Mouse (Mus musculus): Measurements from ENCODE around the gene Katnb1. TPM values are rescaled to one million over a fixed set of nuclear protein-coding genes. Genes with fewer than 3 reads are reported as not detected.
A peak's percentile ranks its signal among the peaks of the same experiment; 100 is the strongest.

Katnb1 gene
- total RNA-seq, 2 experiments from 2014 or later = 5.4 to 7.5 TPM

- intact Hi-C loops (cut with DNase I; ENCODE audit: low total_unique reads) = no loop called here
- no peak for DNase-seq
Measured at GRCm38 (mm10) chr8:95079305-95079704, 1.7 kb upstream of the Katnb1 start.

- intact Hi-C loops (cut with DNase I; ENCODE audit: low total_unique reads) = no loop called here
Measured at GRCm38 (mm10) chr8:95081650-95082049, 664 bp downstream of the Katnb1 start.

DNA sequence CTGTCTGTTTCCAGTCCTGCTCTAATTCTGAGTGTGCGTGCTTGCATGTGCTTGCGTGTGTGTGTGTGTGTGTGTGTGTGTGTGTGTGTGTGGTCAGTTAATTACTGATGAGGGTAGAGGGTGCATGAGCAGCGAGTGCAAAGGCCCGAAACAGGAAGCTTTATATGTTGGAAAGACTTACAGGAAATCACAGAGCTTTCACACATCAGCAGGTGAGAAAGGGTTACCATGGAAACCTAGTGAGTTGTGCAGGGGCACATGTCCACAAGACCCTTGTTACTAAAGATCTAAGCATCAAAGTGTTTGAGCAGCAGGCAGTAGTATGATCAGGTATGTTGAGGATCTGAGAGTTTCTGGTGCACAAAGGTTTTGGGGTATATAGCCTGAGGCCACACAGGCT lies 3.3 kb downstream of the Katnb1 start:
- intact Hi-C loops (cut with DNase I; ENCODE audit: low total_unique reads) = no loop called here
- DNase-seq = no peak

More at GRCm38 (mm10) chr8:95081650-95082049, 664 bp downstream of the Katnb1 start:
- DNase-seq = no peak

DNA sequence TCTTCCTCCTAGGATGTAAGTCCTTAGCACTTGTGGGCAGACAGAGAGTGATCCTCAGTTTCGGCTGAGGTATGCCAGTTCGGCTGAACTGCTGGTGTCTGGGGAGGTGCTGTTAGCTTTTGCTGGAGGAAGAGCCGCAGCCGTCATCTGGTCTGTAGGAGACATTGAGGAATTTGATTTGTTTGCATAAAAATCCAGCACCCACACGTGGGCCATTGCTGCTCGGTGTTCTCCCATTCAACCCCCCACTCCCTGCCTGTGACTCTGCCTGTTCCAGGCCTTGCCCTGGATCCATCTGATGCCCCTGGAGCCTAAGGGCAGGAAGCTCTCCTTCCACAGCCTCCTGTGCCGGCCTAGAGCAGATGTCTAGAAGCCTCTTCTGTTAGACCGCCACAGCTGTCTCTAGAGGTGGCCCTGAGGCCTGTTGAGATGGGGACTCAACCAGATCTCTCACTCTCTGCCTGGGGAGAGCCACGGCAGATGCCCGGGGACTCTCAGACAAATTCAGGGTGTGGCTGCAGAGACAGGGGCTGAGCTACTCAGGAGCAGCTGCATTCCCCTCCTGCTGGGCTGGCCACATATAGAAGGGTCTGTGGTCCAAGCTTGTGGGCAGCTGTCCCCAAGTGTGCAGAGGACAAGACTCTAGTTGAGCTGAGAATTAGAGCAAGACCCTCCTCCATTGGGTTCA lies 3.9 kb downstream of the Katnb1 start:
- intact Hi-C loops (cut with DNase I; ENCODE audit: low total_unique reads) = no loop called here
- DNase-seq = no peak

- DNase-seq = no peak
- intact Hi-C loops (cut with DNase I; ENCODE audit: low total_unique reads) = no loop called here
Measured at GRCm38 (mm10) chr8:95085432-95086141, 4.6 kb downstream of the Katnb1 start.

GRCm38 (mm10) chr8:95093574-95093973 lies 12.6 kb downstream of the Katnb1 start:
- intact Hi-C loops (cut with DNase I; ENCODE audit: low total_unique reads) = loop anchor here (10.0 kb wide), 1 partner anchor 149 kb away; no protein-coding TSS in a partner anchor

GRCm38 (mm10) chr8:95099009-95099408 lies 18.0 kb downstream of the Katnb1 start:
- peak; percentile 74 for DNase-seq
- intact Hi-C loops (cut with DNase I; ENCODE audit: low total_unique reads) = loop anchor here (10.0 kb wide), 1 partner anchor 154 kb away; no protein-coding TSS in a partner anchor

More at GRCm38 (mm10) chr8:95093574-95093973, 12.6 kb downstream of the Katnb1 start:
- no peak for DNase-seq

DNA sequence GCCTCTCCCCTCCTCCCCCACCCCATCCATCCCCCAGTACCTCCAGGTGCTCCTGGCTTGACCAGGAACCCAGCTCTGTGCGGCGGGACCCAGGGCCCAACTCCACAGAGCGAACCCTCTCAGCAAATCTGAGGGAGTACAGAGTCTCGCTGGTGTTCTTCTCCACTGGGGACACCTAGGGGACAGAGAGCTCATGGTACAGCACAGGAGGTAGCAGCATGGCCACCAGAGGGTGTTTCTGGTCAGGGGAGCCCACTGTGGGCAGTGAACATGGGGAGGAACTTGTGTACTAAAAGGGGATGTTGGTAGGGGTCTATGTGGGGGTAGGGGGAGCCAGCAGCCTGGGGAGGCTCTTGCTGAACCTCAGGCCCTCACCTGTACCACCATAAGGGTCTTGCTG lies 21.0 kb downstream of the Katnb1 start:
- no peak for DNase-seq
- intact Hi-C loops (cut with DNase I; ENCODE audit: low total_unique reads) = loop anchor here (10.0 kb wide), 1 partner anchor 103 kb away; the partner anchor contains the start of gene Kifc3

DNA sequence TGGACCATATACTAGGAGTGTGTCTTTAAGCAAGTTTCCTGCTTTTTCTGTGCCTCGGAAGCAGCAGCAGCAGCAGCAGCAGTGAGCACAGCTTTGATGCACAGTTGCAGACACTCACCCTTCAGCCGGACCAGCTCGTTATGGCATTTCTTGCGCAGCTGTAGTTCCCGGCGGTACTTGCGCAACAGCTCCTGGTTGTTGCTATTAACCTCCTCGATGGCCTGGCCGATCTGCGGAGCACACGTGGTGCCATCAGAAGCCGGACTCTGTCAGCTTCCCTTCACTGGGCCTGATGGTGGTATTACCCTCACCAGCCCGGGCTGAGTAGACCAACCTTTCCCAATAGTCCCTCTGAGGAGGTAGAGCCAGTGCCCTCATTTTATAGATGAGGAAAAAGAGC lies 26.3 kb downstream of the Katnb1 start:
- no peak for DNase-seq
- intact Hi-C loops (cut with DNase I; ENCODE audit: low total_unique reads) = loop anchor here (10.0 kb wide), 1 partner anchor 97 kb away; the partner anchor contains the start of gene Kifc3

DNA sequence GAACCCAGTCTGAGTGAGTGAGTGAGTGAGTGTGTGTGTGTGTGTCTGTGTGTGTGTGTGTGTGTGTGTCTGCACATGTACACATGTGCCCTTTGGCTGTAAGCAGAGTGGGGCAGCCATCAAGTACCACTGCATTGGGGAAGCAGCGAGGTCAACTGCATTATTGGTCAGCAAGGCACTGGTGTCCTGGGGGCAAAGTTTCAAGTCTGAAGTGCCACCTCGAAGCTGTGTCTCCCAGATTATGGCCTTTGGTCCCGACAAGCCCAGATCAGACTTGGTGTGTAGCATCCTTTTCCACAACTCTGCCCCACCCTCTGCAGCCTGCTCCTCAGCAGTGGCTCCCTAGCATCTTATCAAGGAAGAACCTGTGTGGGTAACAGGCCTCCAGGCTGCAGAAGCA lies 31.6 kb downstream of the Katnb1 start:
- intact Hi-C loops (cut with DNase I; ENCODE audit: low total_unique reads) = no loop called here
- no peak for DNase-seq

- intact Hi-C loops (cut with DNase I; ENCODE audit: low total_unique reads) = no loop called here
- no peak for DNase-seq
Measured at GRCm38 (mm10) chr8:95113108-95113507, 32.1 kb downstream of the Katnb1 start.

DNA sequence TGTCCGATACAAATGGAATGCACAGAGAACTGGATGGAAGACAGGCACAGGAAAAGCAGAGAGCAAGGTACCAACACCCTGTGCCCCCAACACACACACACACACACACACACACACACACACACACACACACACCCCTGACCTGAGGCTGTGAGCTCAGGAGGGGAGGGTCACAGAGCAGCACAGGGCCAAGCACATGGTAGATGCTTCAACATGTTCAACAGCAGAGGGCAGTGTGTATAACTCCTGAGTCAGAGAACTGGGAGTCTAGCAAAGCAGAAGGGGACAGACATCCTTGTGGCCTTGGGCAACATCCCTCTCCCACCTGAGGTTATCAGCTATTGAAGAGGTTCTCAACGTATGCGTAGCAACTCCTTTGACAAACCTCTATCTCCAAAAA lies 32.8 kb downstream of the Katnb1 start:
- intact Hi-C loops (cut with DNase I; ENCODE audit: low total_unique reads) = no loop called here

GRCm38 (mm10) chr8:95123455-95123854 lies 42.5 kb downstream of the Katnb1 start:
- intact Hi-C loops (cut with DNase I; ENCODE audit: low total_unique reads) = no loop called here
- DNase-seq = no peak

More for the DNA sequence above, 32.8 kb downstream of the Katnb1 start:
- DNase-seq = no peak

- no peak for DNase-seq
- intact Hi-C loops (cut with DNase I; ENCODE audit: low total_unique reads) = no loop called here
Measured at GRCm38 (mm10) chr8:95126497-95126896, 45.5 kb downstream of the Katnb1 start.

GRCm38 (mm10) chr8:95127658-95128057 lies 46.7 kb downstream of the Katnb1 start:
- intact Hi-C loops (cut with DNase I; ENCODE audit: low total_unique reads) = no loop called here

GRCm38 (mm10) chr8:95128750-95129260 lies 47.8 kb downstream of the Katnb1 start:
- intact Hi-C loops (cut with DNase I; ENCODE audit: low total_unique reads) = no loop called here
- DNase-seq = no peak

More at GRCm38 (mm10) chr8:95127658-95128057, 46.7 kb downstream of the Katnb1 start:
- no peak for DNase-seq

DNA sequence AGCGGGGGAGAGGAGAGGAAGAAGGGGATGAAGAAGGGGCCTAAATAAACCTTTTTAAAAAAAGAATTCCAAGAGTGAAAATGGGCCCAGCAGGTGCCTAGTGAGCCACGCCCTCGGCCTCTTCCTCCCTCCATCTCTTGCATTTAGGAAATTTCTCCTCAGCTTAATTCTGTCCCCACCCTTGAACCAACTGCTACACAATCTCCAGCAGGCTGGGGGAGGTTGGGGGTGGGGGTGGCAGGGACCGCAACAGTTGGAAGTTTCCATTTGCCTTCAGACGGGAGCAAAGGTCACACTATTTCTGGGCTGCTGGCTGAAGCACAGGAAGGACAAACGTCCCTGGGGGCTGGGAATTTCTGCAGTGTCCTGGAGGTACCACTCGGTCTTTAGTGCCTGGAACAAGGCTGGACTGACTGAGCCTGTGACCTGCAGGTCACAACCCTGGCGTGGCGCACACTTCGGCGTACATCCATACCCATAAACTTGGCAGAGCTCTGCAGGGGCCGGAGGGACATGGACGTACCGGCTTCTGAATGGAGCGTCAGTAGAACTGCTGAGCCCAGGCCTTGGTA lies 50.1 kb downstream of the Katnb1 start:
- intact Hi-C loops (cut with DNase I; ENCODE audit: low total_unique reads) = no loop called here
- no peak for DNase-seq

- no peak for DNase-seq
- intact Hi-C loops (cut with DNase I; ENCODE audit: low total_unique reads) = no loop called here
Measured at GRCm38 (mm10) chr8:95131983-95132382, 51.0 kb downstream of the Katnb1 start.

DNA sequence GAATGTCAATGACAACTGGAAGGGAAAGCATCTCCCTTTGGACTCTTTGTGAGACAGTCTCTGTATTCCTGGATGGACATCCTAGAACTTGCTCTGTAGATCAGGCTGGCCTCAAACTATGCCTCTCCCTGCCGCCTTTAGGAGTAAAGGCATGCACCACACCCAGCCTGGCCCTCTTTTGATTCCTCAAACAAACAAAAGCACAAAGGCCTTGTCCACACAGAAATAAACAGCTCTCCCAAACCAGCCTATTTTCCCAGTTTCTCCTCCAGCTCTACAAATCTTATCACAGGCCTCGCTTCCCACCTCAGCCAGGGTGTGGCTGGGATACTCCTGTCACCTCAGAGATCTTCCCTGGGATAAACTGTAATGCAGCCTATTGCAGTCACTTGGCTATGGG lies 53.2 kb downstream of the Katnb1 start:
- intact Hi-C loops (cut with DNase I; ENCODE audit: low total_unique reads) = no loop called here

DNA sequence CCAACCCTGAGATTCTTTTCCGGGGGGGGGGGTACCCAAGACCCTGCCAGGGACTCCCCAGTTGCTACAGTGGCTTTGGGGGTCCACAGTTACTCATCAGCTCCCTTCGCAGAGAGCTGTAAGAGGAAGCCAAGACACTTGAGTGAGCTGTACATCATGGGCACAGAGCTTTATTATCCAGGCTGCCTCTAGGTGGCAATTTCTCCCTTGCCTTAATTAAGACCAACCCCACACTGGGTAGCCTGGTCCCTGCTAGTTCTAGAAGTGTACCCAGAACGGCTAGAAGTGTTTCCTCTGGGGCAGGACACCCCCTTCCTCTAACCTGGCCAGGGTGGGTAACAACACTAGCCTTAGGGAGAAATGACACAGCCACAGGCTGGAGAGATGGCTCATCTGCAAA lies 54.3 kb downstream of the Katnb1 start:
- intact Hi-C loops (cut with DNase I; ENCODE audit: low total_unique reads) = no loop called here
- DNase-seq = no peak

More for the DNA sequence above, 53.2 kb downstream of the Katnb1 start:
- no peak for DNase-seq
